Mouse (Mus musculus) kidney, postnatal 10 days (tissue): ENCODE measurements around the gene Htra3.

Source experiments
- DNase-seq: peaks from one replicate; pipeline ENCODE4 v3.0.0; 2021; ENCODE audit warnings: mixed read lengths

Htra3 gene

GRCm38 (mm10) chr5:35652319-35652718 is 27.3 kb downstream of the Htra3 start:
- no peak for DNase-seq

GRCm38 (mm10) chr5:35648230-35648629 is 31.4 kb downstream of the Htra3 start:
- DNase-seq, result no peak

- peak; percentile 54 for DNase-seq
Measured at GRCm38 (mm10) chr5:35647562-35647961, 32.0 kb downstream of the Htra3 start.

- peak; percentile 71 for DNase-seq
Measured at GRCm38 (mm10) chr5:35646927-35647326, 32.7 kb downstream of the Htra3 start.

GRCm38 (mm10) chr5:35645938-35646493 is 33.6 kb downstream of the Htra3 start:
- DNase-seq, result no peak

GRCm38 (mm10) chr5:35644082-35644481 is 35.5 kb downstream of the Htra3 start:
- no peak for DNase-seq

- no peak for DNase-seq
Measured at GRCm38 (mm10) chr5:35643401-35644048, 36.1 kb downstream of the Htra3 start.

GRCm38 (mm10) chr5:35641961-35642584 is 37.5 kb downstream of the Htra3 start:
- peak; percentile 85 for DNase-seq

GRCm38 (mm10) chr5:35636016-35636415 is 43.6 kb downstream of the Htra3 start:
- DNase-seq, result no peak

GRCm38 (mm10) chr5:35632841-35633240 is 46.7 kb downstream of the Htra3 start:
- DNase-seq, result no peak

GRCm38 (mm10) chr5:35631755-35632154 is 47.8 kb downstream of the Htra3 start:
- no peak for DNase-seq

GRCm38 (mm10) chr5:35631224-35631623 is 48.4 kb downstream of the Htra3 start:
- no peak for DNase-seq

- no peak for DNase-seq
Measured at GRCm38 (mm10) chr5:35630706-35631105, 48.9 kb downstream of the Htra3 start.

- DNase-seq, result no peak
Measured at GRCm38 (mm10) chr5:35629333-35629732, 50.2 kb downstream of the Htra3 start.

- peak; percentile 79 for DNase-seq
Measured at GRCm38 (mm10) chr5:35628685-35629084, 50.9 kb downstream of the Htra3 start.

- no peak for DNase-seq
Measured at GRCm38 (mm10) chr5:35627307-35627840, 52.2 kb downstream of the Htra3 start.

GRCm38 (mm10) chr5:35626408-35626807 is 53.2 kb downstream of the Htra3 start:
- DNase-seq, result no peak

- DNase-seq, result peak; percentile 67
Measured at GRCm38 (mm10) chr5:35624751-35625239, 54.8 kb downstream of the Htra3 start.

- no peak for DNase-seq
Measured at GRCm38 (mm10) chr5:35623831-35624230, 55.8 kb downstream of the Htra3 start.

- no peak for DNase-seq
Measured at GRCm38 (mm10) chr5:35621114-35621513, 58.5 kb downstream of the Htra3 start.

GRCm38 (mm10) chr5:35616943-35617342 is 62.6 kb downstream of the Htra3 start:
- peak; percentile 59 for DNase-seq

- DNase-seq, result no peak
Measured at GRCm38 (mm10) chr5:35612722-35613121, 66.9 kb downstream of the Htra3 start.

GRCm38 (mm10) chr5:35611900-35612299 is 67.7 kb downstream of the Htra3 start:
- DNase-seq, result peak; percentile 64

GRCm38 (mm10) chr5:35611170-35611569 is 68.4 kb downstream of the Htra3 start:
- DNase-seq, result peak; percentile 77
